Mouse (Mus musculus) lung, adult 18-20 months (tissue): ENCODE measurements around the gene Snx20.
"Not testable (repeated sequence)": the region's sequence is repeated elsewhere in the genome, so short reads cannot be mapped to it uniquely, and the experiment has no call there.

ENCODE experiments used
- DNase-seq, 2 experiments: peaks; one replicate each; pipeline ENCODE4 v3.0.0; 2022; ENCODE audit warnings: mixed read lengths in 2 of 2

Gene Snx20

GRCm38 (mm10) chr8:88635474-88636397, at the start of gene Snx20:
Gene Snx20 (minus strand): TSS chr8:88636128.
- peak; percentile 46 to 57 for DNase-seq

GRCm38 (mm10) chr8:88683656-88684289, 47.8 kb upstream of the Snx20 start:
- DNase-seq: no peak

- no peak for DNase-seq
Measured at GRCm38 (mm10) chr8:88681046-88681445, 45.1 kb upstream of the Snx20 start.

GRCm38 (mm10) chr8:88680566-88680965, 44.6 kb upstream of the Snx20 start:
- DNase-seq: no peak

- no peak for DNase-seq
Measured at GRCm38 (mm10) chr8:88677071-88677470, 41.1 kb upstream of the Snx20 start.

GRCm38 (mm10) chr8:88675372-88676165, 39.6 kb upstream of the Snx20 start:
- DNase-seq: no peak

GRCm38 (mm10) chr8:88673859-88674258, 37.9 kb upstream of the Snx20 start:
- DNase-seq: no peak

- no peak for DNase-seq
Measured at GRCm38 (mm10) chr8:88671575-88671974, 35.6 kb upstream of the Snx20 start.

GRCm38 (mm10) chr8:88670782-88671181, 34.9 kb upstream of the Snx20 start:
- DNase-seq: no peak

- peak; percentile 45 to 46 for DNase-seq
Measured at GRCm38 (mm10) chr8:88668400-88669086, 32.6 kb upstream of the Snx20 start.

GRCm38 (mm10) chr8:88666435-88666834, 30.5 kb upstream of the Snx20 start:
- DNase-seq: peak; percentile 44 to 58

- no peak for DNase-seq
Measured at GRCm38 (mm10) chr8:88664947-88665346, 29.0 kb upstream of the Snx20 start.

GRCm38 (mm10) chr8:88664121-88664520, 28.2 kb upstream of the Snx20 start:
- DNase-seq: no peak

GRCm38 (mm10) chr8:88662401-88662821, 26.5 kb upstream of the Snx20 start:
- DNase-seq: peak; percentile 53 to 65

- no peak for DNase-seq
Measured at GRCm38 (mm10) chr8:88659873-88660272, 23.9 kb upstream of the Snx20 start.

- no peak for DNase-seq
Measured at GRCm38 (mm10) chr8:88655334-88655733, 19.4 kb upstream of the Snx20 start.

- DNase-seq: not testable (repeated sequence)
Measured at GRCm38 (mm10) chr8:88651122-88651521, 15.2 kb upstream of the Snx20 start.

- peak in 1 of 2 experiments; percentile 45 for DNase-seq
Measured at GRCm38 (mm10) chr8:88650016-88650708, 14.2 kb upstream of the Snx20 start.

GRCm38 (mm10) chr8:88648322-88648721, 12.4 kb upstream of the Snx20 start:
- DNase-seq: no peak

GRCm38 (mm10) chr8:88646837-88647778, 11.2 kb upstream of the Snx20 start, which contains the start of gene Nod2:
Gene Nod2 (plus strand): TSS chr8:88647315.
- peak; percentile 93 to 94 for DNase-seq
